Mouse (Mus musculus): ENCODE measurements around the gene Trim8.

GRCm38 (mm10) chr19:46527632-46528528, 26.4 kb downstream of the Trim8 start:
- TF ChIP-seq CTCF (IDR thresholded peaks at IDR 0.05) (no peak), EP300 (IDR thresholded peaks at IDR 0.05) (no peak)

All from lung, postnatal 0 days (tissue).